Mouse (Mus musculus): ENCODE results near the gene Ankrd13b.
"Not testable (repeated sequence)": the region's sequence is repeated elsewhere in the genome, so short reads cannot be mapped to it uniquely, and the experiment has no call there.

The Ankrd13b gene

DNA sequence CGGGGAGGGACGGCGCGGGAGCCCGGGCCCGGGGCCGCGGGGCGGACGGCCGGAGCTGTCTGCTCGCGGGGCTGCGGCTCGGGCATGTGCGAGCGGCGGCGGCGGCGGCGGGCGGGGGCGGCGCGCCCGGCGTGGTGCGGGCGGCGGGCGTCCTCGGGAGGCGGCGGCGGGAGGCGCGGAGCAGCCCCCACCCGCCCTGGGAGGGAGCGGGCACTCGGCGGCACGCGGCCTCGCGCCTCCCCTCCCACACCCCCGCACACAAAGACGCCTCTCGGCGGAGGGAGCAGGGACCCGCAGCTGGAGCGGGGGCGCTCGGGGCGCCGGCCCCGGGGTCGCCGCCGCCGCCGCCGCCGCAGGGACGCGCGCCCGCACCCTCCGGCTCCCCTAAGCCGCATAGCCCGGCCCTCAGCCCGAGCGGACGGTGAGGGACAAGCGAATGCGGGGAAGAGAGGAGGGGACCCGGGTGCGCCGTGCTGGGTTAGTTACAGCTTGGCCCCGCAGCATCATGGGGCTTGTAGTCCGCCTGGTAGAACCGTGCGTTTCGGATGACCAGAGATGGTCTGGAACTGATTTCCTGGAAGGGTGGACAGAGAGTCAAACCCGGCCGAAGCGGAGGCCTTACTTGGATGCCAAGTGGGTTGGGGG lies at the start of gene Ankrd13b:
TSS of gene Ankrd13b (minus strand) at position 88 of the 645 bp plus-strand sequence.
- DNase-seq = peak; percentile 89

DNA sequence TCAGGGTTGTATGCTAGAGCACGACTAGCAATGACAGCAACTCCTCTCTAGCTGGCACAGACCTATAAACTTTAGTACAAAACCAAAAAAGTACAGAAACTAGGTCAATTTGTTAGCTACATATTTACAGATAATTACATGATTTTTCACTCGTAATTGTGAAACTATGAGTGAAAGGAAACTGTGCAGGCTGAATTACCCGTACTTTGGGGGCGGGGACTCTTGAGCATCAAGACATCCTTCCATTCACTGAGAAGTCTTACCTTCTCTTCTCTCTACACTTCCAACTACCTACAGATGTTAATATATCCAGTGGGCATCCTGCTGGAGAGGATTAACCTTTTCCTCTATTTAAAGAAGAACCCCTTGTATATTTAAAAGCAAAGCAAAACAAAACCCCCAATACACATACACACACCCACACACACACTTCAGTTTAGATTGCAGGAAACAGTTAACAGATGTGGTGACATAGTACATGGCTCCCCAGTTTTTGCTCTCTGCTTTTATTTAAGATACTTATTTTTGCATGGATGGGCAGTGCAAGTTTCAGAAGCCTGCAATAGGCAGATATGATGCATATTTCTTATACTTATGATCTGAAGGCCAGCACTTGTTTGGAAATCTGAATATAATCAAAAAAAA lies 42.8 kb upstream of the Ankrd13b start:
- no peak for DNase-seq

DNA sequence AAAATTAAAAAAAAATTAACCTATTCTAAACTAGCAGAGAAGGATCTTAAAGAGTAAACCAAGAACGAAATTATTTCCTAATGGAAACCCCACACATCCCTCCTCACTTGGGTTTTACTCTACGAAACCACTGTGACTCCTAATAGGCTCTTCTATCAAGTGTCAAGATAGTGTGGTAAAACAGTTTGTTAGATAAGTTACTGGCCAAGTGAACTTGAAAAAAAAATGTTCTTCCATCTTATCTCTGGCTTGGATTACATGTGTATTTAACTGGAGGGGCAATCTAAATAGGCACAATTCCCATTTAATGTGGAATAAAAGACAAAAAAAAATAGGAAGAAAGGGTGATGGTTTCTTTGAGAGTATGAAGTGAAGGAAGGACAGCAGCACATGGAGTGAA lies 41.4 kb upstream of the Ankrd13b start:
- DNase-seq = no peak

DNA sequence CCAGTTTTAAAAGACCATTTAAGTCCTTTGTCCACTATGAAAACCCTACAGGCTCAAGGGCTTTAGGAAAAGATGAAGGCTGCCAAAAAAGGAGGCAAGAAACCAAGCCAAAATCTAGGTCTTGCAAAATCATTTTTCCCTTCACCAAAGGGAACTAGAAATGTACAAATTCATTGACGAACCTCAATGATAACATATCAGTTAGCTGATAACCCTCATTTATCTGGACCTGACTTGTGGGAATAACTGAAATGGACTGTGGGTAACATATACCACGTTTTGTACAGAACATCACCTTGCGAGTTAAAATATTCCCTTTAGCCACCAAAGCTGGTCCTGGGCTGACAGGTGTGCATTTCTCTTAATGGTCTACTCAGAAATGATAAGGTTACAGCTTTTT lies 40.2 kb upstream of the Ankrd13b start:
- no peak for DNase-seq

DNA sequence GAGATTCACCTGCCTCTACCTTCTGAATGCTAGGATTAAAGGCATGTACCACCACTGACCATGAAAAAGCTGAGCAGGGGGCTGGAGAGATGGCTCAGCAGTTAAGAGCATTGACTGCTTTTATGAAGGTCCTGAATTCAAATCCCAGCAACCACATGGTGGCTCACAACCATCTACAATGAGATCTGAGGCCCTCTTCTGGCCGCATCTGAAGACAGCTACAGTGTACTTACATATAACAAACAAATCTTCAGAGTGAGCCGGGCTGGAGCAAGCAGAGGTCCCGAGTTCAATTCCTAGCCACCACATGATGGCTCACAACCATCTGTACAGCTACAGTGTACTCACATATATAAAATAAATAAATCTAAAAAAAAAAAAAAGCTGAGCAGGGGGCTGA lies 38.9 kb upstream of the Ankrd13b start:
- DNase-seq = not testable (repeated sequence)

DNA sequence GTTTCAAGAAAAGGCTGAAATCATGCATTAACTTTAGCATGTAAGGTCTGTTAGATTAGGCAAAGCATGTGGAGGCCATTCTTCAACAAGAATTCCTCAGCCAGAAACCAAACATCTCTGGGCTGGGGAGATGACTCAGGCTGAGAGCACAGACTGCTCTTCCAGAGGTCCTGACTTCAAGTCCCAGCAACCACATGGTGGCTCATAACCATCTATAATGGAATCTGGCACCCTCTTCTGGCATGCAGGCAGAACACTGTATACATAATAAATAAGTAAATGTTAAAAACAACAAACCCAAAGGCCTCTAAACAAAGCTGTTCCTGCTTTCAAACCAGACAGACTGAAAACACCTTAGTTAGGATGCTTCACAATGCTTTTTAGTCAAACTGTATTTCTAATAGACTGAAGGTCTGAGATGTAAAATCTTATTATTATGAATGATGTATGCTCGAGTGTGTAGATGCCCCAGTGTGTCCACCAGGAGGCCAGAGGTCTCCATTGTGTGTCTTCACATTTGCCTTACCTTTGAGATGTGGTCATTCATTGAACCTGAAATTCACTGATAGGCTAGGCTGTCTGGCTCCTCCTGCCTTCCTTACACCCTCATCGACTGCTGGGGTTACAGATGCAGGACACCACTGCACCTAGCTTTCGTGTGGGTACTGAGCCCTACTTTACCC lies 36.5 kb upstream of the Ankrd13b start:
- no peak for DNase-seq

DNA sequence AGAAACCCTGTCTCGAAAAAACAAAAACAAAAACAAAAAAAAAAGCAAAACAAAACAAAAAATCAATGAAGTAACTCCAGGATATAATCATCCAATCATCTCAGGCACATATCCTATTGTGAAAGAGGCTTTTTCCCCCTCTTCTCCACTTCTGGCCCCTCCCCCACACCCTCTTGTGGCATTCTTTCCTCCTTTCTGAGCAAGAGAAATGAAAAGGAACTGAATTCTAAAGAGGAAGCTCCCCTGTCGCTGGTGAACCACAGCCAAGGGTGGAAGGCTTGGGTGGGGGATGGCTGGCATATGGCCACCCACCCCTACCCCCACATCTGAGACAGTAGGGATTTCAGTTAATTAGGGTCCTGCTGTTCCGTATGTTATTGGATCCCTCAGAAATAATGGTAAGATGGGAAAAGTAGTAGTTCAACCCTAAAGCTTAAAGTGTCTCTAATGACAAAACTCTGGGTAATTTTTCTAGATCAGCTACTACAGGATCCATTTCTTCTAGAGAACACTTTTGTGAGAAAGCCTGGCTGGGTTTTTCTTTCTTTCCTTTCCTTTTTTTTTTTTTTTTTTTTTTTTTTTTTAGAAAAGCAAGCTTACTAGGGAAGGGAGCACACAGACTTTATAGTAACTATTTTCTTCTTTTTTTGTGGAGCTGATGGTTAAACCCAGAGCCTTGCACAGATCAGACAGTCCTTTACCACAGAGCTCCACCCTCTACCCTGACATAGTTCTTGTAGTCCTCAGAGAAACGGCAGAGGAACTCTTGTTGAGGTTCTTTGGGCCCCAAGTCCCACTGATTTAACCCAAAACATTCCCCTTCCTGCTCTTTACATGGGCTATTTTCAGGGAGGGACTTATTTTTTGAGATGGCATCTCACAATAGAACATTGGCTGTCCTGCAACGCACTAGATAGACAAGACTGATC lies 31.4 kb upstream of the Ankrd13b start:
- no peak for DNase-seq

DNA sequence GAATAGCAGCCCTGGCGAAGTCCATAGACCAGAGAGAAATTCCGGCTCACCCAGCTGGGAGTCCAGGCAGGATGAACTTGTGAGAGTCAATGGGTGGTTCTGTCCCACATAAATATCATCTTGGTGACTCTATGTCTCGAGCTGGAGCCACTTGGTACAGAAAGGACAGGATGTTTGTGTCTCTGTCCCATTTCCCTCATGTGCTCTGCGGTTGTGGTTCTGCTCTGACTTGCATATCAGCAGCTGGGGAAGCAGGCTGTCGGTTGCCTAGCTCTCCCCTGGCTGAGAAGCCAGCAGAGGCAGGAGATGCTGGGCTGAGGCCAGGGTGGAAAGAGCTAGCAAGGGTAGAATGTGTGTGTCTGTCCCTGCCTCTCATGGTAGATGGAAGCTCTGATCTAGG lies 29.6 kb upstream of the Ankrd13b start, which contains the start of gene Gm10392:
TSS of gene Gm10392 (minus strand) at position 156 of the 400 bp plus-strand sequence.
- no peak for DNase-seq

DNA sequence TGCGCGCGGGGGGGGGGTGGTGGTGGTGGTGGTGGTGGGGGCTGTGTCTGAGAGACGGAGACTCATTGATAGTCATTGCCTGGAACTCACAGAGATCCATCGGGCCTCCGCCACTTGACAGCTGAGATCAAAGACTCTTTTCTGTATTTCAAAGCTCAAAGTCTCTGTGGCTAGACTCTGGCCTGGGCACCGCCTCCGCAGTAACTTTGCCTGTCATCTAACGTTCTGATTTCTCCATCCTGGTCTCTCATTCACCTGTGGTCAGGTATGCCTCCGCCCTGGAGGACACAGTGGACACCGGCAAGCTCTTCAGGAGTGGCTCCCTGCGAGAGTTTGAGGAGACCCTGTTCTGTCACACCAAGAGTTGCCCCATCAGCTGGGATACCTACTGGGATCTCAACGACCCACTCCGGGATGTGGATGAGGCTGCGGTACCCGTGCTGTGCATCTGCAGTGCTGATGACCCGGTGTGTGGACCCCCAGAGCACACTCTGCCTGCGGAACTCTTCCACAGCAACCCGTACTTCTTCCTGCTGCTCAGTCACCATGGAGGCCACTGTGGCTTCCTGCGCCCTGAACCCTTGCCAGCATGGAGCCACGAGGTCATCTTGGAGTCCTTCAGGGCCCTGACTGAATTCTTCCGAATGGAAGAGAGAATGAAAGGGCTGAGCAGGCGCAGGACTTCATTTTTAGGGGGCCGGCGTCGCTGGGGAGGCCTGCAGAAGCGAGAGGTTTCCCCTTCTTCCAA lies 28.7 kb upstream of the Ankrd13b start:
- DNase-seq = no peak

DNA sequence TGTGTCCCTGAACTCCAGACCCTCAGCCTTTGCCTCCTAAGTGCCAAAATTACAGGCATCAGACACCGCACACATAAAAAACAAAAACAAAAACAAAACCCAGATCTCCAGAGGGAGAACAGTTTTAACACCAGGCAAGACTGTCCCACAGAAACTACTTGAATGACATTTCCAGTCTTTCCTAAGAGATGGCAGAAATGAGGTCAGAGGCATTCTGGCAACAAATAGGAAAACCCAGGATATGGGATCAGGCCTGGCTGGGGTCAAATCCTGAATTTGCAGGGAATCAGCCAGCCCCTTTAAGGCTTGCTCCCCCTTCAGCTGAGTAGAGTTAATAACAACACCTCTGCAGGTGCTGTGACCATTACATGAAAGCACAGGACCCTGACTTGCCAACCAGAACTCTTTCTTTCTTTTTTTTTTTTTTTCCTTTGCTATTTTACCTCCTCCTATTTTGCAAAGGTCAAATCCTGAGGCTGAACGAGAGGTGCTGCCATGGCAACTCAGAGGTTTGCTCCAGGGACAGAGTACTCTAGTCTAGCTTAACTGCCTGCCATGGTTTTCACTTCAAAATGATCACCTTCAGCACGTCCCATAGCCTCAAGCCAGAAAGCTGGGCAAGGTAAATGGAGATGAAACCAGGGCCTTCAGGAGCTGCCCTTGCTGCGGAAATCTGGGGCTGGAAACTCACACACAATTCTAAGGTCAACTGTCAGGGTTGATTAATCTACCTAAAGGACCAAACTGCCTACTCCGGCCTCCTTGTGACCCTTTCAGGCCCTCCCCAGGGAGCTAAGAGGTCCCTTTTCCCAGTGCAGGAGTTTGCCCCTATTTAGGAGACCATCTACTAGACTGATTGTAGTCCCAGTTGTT lies 27.3 kb upstream of the Ankrd13b start:
- DNase-seq = no peak

DNA sequence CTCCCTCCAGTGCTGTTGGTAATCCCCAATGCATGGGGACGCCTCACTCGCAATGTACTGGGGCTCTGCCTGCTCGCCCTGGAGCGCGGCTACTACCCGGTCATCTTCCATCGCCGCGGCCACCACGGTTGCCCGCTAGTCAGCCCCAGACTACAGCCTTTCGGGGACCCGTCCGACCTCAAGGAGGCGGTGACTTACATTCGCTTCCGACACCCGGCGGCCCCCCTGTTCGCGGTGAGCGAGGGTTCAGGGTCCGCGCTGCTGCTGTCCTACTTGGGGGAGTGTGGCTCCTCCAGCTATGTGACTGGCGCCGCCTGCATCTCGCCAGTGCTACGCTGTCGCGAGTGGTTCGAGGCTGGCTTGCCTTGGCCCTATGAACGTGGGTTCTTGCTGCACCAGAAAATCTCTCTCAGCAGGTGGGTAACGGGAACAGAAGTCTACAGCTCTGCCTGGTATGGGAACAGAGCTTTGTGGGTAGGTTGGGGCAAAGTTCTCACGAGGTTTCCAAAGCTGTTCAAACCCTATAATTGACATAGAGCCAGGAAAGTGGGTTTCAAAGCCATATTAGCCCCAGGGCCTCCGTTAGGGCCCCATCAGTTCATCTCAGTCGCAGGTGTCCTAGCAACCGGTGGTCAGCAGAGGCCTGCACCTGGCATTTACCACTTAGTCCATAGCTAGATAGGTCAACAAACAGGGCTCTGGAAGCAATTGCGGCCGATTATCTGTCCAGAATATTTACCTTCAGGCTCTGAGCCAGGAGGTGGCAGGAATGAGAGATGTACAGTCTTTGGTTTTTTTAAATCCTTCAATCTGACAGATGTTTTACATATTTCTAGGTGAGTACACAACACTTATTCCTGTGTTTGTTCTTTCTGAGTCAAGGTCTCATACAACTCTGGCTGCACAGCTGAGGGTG lies 26.4 kb upstream of the Ankrd13b start, which contains the start of gene Trp53i13:
TSS of gene Trp53i13 (minus strand) at position 344 of the 916 bp plus-strand sequence.
- no peak for DNase-seq

DNA sequence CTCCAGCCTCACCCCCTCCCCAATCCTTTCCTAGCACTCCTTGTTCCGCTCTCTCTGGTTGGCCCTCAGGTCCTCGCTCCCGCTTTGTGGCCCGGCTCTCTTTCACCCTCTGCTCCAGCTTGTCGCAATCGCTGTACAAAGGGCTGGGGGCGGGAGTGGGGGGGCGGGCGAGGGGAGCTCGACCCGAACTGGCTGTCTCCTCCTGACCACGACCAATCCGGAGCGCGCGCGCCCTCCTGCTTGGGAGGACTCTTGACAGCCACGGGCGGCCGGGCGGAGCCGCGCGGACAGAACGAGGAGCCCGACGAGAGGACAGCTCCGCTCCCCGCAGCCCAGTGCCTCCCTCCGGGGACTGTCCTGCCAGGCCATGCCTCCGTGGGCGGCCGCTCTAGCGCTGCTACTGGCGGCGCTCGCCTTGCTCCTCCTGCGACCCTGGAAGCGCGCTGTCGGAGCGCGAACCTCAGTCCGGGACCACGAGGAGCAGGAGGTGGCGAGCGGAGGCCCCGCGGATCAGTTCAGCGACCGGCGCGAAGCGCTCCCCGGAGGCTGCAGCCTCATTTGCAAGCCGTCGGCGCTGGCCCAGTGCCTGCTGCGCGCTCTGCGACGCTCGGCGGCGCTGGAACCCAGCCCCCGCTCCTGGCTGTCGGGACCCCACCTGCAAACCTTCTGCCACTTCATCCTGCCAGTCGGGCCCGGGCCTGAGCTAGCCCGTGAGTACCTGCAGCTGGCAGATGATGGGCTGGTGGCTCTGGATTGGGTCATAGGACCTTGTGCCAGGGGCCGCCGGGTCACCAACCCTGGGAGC lies 25.6 kb upstream of the Ankrd13b start, which contains the start of gene Abhd15:
TSS of gene Abhd15 (plus strand) at position 290 of the 805 bp plus-strand sequence.
- peak; percentile 63 to 64 for DNase-seq

DNA sequence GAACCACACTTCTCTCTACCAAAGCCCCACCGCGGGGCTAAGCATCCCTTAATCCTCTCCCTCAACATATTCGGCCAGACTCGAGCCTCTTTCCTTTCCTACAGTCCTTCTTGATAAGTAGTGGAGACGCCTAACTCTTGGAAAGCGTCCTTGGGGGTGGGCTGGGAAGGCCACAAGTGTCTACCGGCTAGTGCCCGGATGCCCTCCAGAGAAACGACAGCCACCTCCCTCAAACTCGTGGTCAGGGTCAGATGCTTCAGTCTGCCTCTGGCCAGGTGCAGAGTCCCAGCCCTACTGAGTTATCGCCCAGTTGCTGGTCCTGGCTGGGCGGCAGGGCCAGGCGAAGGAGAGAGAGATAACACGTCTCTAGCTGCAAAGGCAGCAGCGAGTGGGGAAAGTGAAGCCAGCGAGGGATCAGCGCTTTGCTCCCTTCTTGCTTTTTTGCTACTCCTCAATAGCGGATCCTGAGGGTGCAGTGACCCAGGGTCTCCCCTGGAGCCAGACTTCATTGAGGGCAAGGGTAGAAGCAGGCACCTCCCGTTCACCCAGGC lies 24.9 kb upstream of the Ankrd13b start:
- DNase-seq = no peak

DNA sequence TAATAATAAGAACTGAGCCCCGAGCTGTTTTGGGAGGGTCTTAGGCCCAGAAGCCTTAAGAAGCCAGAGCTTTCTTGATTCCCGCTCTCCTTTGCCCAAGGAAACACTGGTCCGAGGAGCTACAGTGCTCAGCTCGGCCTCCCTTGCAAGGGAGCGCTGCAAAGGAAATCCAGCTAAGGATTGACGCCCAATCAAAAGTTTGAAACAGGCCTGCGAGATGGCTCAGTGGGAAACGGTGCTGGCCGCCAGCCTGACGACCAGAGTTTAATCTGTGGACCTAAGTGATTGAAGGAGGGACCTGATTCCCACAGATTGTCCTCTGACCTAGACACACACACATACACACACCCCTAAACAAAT lies 24.3 kb upstream of the Ankrd13b start:
- no peak for DNase-seq

DNA sequence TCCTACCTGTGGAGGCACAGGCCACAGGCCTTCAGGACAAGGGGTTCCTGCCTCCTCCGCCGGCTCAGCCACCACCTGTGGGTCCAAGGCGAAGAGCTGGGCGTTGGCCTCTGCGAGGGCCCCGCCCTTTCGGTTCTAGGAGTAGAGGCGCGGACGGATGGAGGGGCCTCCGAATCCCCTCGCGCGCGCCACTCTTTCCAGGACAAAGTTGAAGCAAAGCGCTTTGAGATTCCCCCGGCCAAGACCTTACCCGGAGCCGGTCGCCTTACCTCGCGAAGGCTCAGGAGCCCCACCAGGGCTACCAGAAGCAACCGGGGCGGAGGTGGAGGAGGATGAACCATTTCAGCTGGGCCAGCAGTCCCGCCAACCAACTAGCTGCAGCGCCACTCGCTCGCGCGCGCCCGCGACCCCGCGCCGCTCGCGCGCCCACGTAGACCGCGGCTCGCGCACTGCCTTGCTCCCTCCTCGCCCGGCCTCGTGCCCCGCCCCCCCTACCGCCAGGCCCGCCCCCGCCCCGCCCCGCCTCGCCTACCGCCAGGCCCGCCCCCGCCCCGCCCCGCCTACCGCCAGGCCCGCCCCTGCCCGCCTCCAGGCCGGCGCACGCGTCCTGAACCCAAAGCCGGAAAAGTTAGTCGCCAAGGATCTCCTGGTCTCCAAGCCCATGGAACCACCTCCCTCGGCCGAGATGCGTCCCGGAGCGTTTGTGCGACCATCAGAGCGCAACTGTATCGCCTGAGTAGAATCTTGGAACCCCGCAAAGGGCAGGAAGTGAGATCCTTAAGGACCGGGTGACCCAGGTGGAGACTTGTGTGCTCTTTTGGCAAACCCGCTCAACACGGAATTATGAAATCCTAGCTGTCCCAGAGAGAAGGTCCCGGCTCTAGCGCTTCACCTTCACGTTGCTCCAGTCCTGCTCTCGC lies 23.7 kb upstream of the Ankrd13b start:
- peak; percentile 88 to 90 for DNase-seq

DNA sequence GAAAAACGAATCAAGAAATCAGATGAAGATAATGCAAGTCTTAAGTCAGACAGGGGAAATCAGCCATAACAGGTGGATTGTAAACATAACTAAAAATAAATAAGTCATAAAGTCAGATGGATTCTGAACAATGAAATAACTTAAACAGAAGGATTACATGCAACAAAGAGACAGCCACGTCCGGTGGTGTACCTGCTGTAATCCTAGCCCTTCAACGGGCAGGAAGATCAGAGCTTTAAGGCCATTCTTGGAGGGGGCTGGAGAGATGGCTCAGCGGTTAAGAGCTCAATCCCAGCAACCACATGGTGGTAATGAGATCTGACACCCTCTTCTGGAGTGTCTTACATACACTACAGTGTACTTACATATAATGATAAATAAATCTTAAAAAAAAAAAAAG lies 21.9 kb upstream of the Ankrd13b start:
- no peak for DNase-seq

All from cerebellum, postnatal 14 days (tissue).